Mouse (Mus musculus): ENCODE measurements around the gene Lmna. TPM values are rescaled to one million over a fixed set of nuclear protein-coding genes. Genes with fewer than 3 reads are reported as not detected.

Gene Lmna
- total and polyA plus RNA-seq, 3 experiments, result 128 to 388 (median 302) TPM

DNA sequence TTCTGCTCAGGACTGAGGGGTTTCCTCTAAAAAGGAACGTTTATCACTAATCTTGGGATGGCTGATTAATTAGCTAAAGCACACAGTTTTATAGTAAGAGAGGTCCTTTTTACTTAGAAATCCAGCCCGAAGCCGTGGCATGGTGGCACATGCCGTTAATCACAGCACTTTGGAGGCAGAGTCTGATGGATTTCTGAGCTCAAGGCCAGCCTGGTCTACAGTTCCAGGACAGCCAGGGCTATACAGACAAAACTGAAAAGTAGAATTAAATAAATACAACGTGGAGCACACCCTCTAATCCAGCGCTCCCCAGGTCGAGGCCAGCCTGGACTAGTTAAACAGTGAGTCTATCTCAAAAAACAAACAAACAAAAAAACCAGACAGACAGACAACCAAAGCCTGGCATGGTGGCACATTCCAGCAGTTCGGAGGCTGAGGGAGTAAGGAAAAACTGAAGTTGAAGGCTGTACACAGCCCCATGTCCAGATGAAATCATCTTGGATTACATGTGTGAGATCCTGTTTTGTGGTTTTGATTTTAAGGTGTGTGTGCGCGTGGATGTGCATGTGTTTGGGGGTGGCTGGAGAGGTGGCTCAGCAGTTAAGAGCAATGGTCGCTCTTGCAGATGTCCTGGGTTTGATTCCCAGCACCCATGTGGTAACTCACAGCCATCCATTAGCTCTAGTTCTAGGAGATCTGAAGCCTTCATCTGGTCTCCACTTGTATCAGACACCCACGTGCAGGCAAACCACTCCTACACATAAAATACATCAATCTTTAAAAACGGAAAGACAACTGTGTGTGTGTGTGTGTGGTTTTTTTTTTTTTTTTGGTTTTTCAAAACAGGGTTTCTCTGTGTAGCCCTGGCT is 899 bp upstream of the Lmna start (continued):
- TF ChIP-seq TBP (IDR thresholded peaks at IDR 0.05; ENCODE audit: low read depth, low read length) (peak; percentile 10; the same call in 1 of the 2 replicates), UBTF (IDR thresholded peaks at IDR 0.05; ENCODE audit: borderline replicate concordance, insufficient read depth, low read depth, low read length) (no peak), KAT2A (conservative IDR thresholded peaks at IDR 0.05; ENCODE audit: low read depth, low read length) (no peak), CHD1 (IDR thresholded peaks at IDR 0.05; ENCODE audit: low read depth, low read length) (no peak), SMC3 (IDR thresholded peaks at IDR 0.05; ENCODE audit: low read depth, low read length) (no peak), JUND (IDR thresholded peaks at IDR 0.05; ENCODE audit: low read depth, low read length) (no peak), RCOR1 (IDR thresholded peaks at IDR 0.05; ENCODE audit: low read depth, low read length) (peak; percentile 15; the same call in 1 of the 2 replicates), POLR2A (IDR thresholded peaks at IDR 0.05; ENCODE audit: control insufficient read depth in 1 of 2, insufficient read depth in 1 of 2, low read depth in 1 of 2, low read length in 2 of 2, poor library complexity in 1 of 2) (no peak; a peak in 2 of 4 replicates), E2F4 (IDR thresholded peaks at IDR 0.05; ENCODE audit: borderline replicate concordance, low read depth, low read length) (no peak), SIN3A (IDR thresholded peaks at IDR 0.05; ENCODE audit: low read length) (peak; percentile 68; the same call in 1 of the 2 replicates), RAD21 (IDR thresholded peaks at IDR 0.05; ENCODE audit: low read depth, low read length) (no peak), BHLHE40 (IDR thresholded peaks at IDR 0.05; ENCODE audit: borderline replicate concordance, low read depth, low read length) (0 out of 2 replicates have a peak, but pooled peaks have one; percentile 50), HCFC1 (IDR thresholded peaks at IDR 0.05; ENCODE audit: low read depth, low read length) (no peak), MAZ (IDR thresholded peaks at IDR 0.05; ENCODE audit: low read depth, low read length) (no peak)

DNA sequence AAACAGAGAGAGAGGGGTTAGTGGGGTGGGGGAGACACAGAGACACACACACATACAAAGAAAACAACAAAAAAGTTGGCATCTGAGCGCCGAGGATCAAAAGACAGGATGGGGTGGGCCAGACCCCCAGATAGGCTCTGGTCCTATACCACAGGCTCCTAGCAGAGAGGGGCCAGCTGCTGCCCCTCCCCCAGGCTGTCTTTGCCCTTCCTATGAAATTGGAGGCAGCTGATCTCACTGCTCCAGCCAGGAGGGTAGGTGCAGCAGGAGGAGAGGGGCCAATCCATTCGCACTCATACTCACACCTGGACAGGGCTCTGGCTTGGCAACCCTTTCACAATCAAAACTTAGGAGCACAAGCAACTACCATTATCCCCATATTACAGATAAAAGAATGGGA is 506 bp downstream of the Lmna start:
- no peak for DNase-seq (ENCODE audit: low read depth, low spot score)
- no peak for TF ChIP-seq NRF1 (IDR thresholded peaks at IDR 0.05; ENCODE audit: insufficient read depth, low read depth, low read length, poor library complexity, severe bottlenecking)
- no peak for TF ChIP-seq POLR2AphosphoS2 (IDR thresholded peaks at IDR 0.05; ENCODE audit: low read length)
- no peak for TF ChIP-seq RCOR1 (IDR thresholded peaks at IDR 0.05; ENCODE audit: low read depth, low read length)
- H3K79me2 ChIP-seq (ENCODE audit: control insufficient read depth, insufficient read depth, low read length, poor library complexity), result peaks cover 1% of the 10 kb centered on the region; the same call in 1 of the 2 replicates
- peaks cover 0 to 54% of the 10 kb centered on the region in 2 experiments; a peak in 2 of 4 replicates for H3K36me3 ChIP-seq (ENCODE audit: control insufficient read depth in 1 of 2, insufficient read depth in 2 of 2, low read length in 2 of 2)
- H3K4me3 ChIP-seq (ENCODE audit: control insufficient read depth in 1 of 2, insufficient read depth in 1 of 2, low read depth in 2 of 2, low read length in 2 of 2), result peak overlapping the region; percentile 55 to 73
- H3K9me3 ChIP-seq (replicated peaks; ENCODE audit: insufficient read depth, low read length), result no peaks in the 10 kb centered on the region
- H3K9ac ChIP-seq (ENCODE audit: control insufficient read depth, low read depth, low read length, poor library complexity, severe bottlenecking), result peak overlapping the region; percentile 82
- H3K27me3 ChIP-seq (ENCODE audit: control insufficient read depth in 1 of 2, insufficient read depth in 2 of 2, low read length in 2 of 2), result no peaks in the 10 kb centered on the region
- peaks cover 27 to 69% of the 10 kb centered on the region in 2 experiments for H3K4me1 ChIP-seq (ENCODE audit: control insufficient read depth in 1 of 2, insufficient read depth in 2 of 2, low read length in 2 of 2)
- H3K27ac ChIP-seq (ENCODE audit: control insufficient read depth, low read depth, low read length), result peak overlapping the region; percentile 98

DNA sequence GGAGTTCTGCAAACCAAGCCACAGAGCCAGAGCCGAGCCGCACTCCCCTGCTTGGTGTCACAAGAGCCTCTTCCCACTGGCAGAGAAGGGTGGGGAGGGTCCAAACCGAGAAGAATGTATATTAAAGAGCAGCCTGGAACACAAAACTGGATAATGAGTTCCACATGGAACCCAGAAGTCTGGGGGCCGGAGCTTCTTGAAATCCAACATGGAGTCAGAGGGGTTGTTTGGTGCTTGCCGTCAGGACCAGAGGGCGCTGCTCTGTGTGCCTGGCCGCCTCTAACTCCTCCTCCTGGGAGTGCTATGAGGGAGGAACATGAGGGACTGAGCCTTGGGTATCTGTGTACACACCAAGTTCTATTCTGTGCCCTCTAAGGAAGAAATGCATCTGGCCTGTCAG is 4.0 kb downstream of the Lmna start:
- H3K4me3 ChIP-seq (ENCODE audit: control insufficient read depth in 1 of 2, insufficient read depth in 1 of 2, low read depth in 2 of 2, low read length in 2 of 2), result no peak overlapping the region
- no peaks in the 10 kb centered on the region for H3K9me3 ChIP-seq (replicated peaks; ENCODE audit: insufficient read depth, low read length)
- DNase-seq (ENCODE audit: low read depth, low spot score), result no peak
- no peak for TF ChIP-seq USF1 (IDR thresholded peaks at IDR 0.05; ENCODE audit: low read depth, low read length)
- no peak for TF ChIP-seq ZMIZ1 (IDR thresholded peaks at IDR 0.05; ENCODE audit: low read depth, low read length)
- TF ChIP-seq ETS1 (IDR thresholded peaks at IDR 0.05; ENCODE audit: low read depth, low read length), result no peak
- no peak for TF ChIP-seq SIN3A (IDR thresholded peaks at IDR 0.05; ENCODE audit: low read length)
- TF ChIP-seq USF2 (IDR thresholded peaks at IDR 0.05; ENCODE audit: borderline replicate concordance in 1 of 2, insufficient read depth in 1 of 2, low read depth in 1 of 2, low read length in 2 of 2), result no peak
- no peak for TF ChIP-seq RAD21 (IDR thresholded peaks at IDR 0.05; ENCODE audit: low read depth, low read length)
- TF ChIP-seq NELFE (IDR thresholded peaks at IDR 0.05; ENCODE audit: low read depth, low read length), result no peak
- TF ChIP-seq MYC (IDR thresholded peaks at IDR 0.05; ENCODE audit: low read depth, low read length), result no peak
- no peak for TF ChIP-seq MYB (IDR thresholded peaks at IDR 0.05; ENCODE audit: low read depth, low read length)
- no peak for TF ChIP-seq JUND (IDR thresholded peaks at IDR 0.05; ENCODE audit: low read depth, low read length)
- TF ChIP-seq RCOR1 (IDR thresholded peaks at IDR 0.05; ENCODE audit: low read depth, low read length), result no peak
- no peaks in the 10 kb centered on the region for H3K27me3 ChIP-seq (ENCODE audit: control insufficient read depth in 1 of 2, insufficient read depth in 2 of 2, low read length in 2 of 2)
- H3K27ac ChIP-seq (ENCODE audit: control insufficient read depth, low read depth, low read length), result no peak overlapping the region
- H3K79me2 ChIP-seq (ENCODE audit: control insufficient read depth, insufficient read depth, low read length, poor library complexity), result peaks cover 23% of the 10 kb centered on the region
- H3K4me1 ChIP-seq (ENCODE audit: control insufficient read depth in 1 of 2, insufficient read depth in 2 of 2, low read length in 2 of 2), result peaks cover 11 to 50% of the 10 kb centered on the region in 2 experiments
- H3K36me3 ChIP-seq (ENCODE audit: control insufficient read depth in 1 of 2, insufficient read depth in 2 of 2, low read length in 2 of 2), result peaks cover 0 to 37% of the 10 kb centered on the region in 2 experiments; a peak in 2 of 4 replicates
- H3K9ac ChIP-seq (ENCODE audit: control insufficient read depth, low read depth, low read length, poor library complexity, severe bottlenecking), result no peak overlapping the region

Data from MEL (cell line).